Comparison of ENCODE assay signal across 10 mouse cellular contexts in genomic region chr6:72755267-72755889, GRCm38 (mm10). TPM values are rescaled to one million over a fixed set of nuclear protein-coding genes. Genes with fewer than 3 reads are reported as not detected.
DNase-seq lines count a peak whose midpoint lies in the region; ATAC-seq and TF ChIP-seq lines count a peak whose summit lies in the region.
"Had no signal": no experiment of that assay in that cellular context is flagged by ENCODE, and none has a peak within 500 bp of the region (broad histone marks: within the 10 kb centered on the region; RNA-seq: fewer than 3 reads in every experiment).

No protein-coding gene starts in this region.

- no peak for ATAC-seq in hindbrain, embryonic 11.5 days (ENCODE audit: low FRiP score)
- peak; percentile 69 for ATAC-seq in Patski
- ATAC-seq in limb, embryonic 11.5 days (ENCODE audit: insufficient number of reproducible peaks, low FRiP score, low TSS enrichment, low read depth), result 0 out of 2 replicates have a peak, but pooled peaks have one; percentile 37

- H3K4me3 ChIP-seq in hindbrain, embryonic 10.5 days, result no peak overlapping the region
- H3K4me3 ChIP-seq in hindbrain, embryonic 11.5 days (ENCODE audit: low read depth, low read length), result no peak overlapping the region
- H3K4me3 ChIP-seq in limb, embryonic 11.5 days (ENCODE audit: low read depth, low read length), result no peak overlapping the region

- 0 out of 2 replicates have a peak, but pooled peaks cover 5% of the 10 kb centered on the region for H3K36me3 ChIP-seq in hindbrain, embryonic 10.5 days
- H3K36me3 ChIP-seq in hindbrain, embryonic 11.5 days (ENCODE audit: control insufficient read depth, insufficient read depth, low read length), result no peaks in the 10 kb centered on the region
- H3K36me3 ChIP-seq in limb, embryonic 11.5 days (ENCODE audit: control insufficient read depth, insufficient read depth, low read length), result no peaks in the 10 kb centered on the region

- TF ChIP-seq CTCF in Patski (IDR thresholded peaks at IDR 0.05), result no peak

- no peaks in the 10 kb centered on the region for H3K27me3 ChIP-seq in hindbrain, embryonic 10.5 days (ENCODE audit: insufficient read depth, poor library complexity, severe bottlenecking)
- H3K27me3 ChIP-seq in hindbrain, embryonic 11.5 days (ENCODE audit: control insufficient read depth, insufficient read depth, low read length), result no peaks in the 10 kb centered on the region
- H3K27me3 ChIP-seq in Patski, result no peaks in the 10 kb centered on the region
- H3K27me3 ChIP-seq in limb, embryonic 11.5 days (ENCODE audit: control insufficient read depth, insufficient read depth, low read length), result no peaks in the 10 kb centered on the region

- H3K9me3 ChIP-seq in hindbrain, embryonic 10.5 days, result no peaks in the 10 kb centered on the region
- no peaks in the 10 kb centered on the region for H3K9me3 ChIP-seq in hindbrain, embryonic 11.5 days (ENCODE audit: control insufficient read depth, low read length)
- H3K9me3 ChIP-seq in limb, embryonic 11.5 days (ENCODE audit: control insufficient read depth, low read length), result no peaks in the 10 kb centered on the region

- H3K4me1 ChIP-seq in hindbrain, embryonic 10.5 days (replicated peaks), result peaks cover 54% of the 10 kb centered on the region
- no peaks in the 10 kb centered on the region for H3K4me1 ChIP-seq in hindbrain, embryonic 11.5 days (replicated peaks; ENCODE audit: control insufficient read depth, insufficient read depth, low read length)
- peaks cover 20% of the 10 kb centered on the region for H3K4me1 ChIP-seq in limb, embryonic 11.5 days (ENCODE audit: control insufficient read depth, insufficient read depth, low read length)

- DNase-seq in cerebellum, postnatal 10 days, result peak; percentile 39 to 56
- DNase-seq in cerebellum, adult 18-20 months, result no peak
- no peak for DNase-seq in hindbrain, embryonic 10.5 days (ENCODE audit: low spot score)
- DNase-seq in hindbrain, embryonic 11.5 days (ENCODE audit: low spot score), result no peak
- DNase-seq in Patski (ENCODE audit: low read depth, low spot score), result no peak
- DNase-seq in limb, embryonic 11.5 days (ENCODE audit: low spot score), result no peak
- no peak for DNase-seq in c-Kit-positive CD71-positive TER-119-positive erythroid progenitor cells, embryonic 14.5 days (ENCODE audit: low spot score)
- no peak for DNase-seq in urinary bladder, adult 2 months (ENCODE audit: low spot score)
- DNase-seq: kidney, adult 11 months; thymus, adult 18-20 months had no signal

- no peak overlapping the region for H3K9ac ChIP-seq in hindbrain, embryonic 11.5 days (ENCODE audit: low read depth, low read length)
- H3K9ac ChIP-seq in limb, embryonic 11.5 days (ENCODE audit: low read length), result no peak overlapping the region

- 0 out of 2 replicates have a peak overlapping the region, but pooled peaks have one; percentile 29 for H3K27ac ChIP-seq in hindbrain, embryonic 10.5 days
- no peak overlapping the region for H3K27ac ChIP-seq in hindbrain, embryonic 11.5 days (ENCODE audit: low read depth, low read length)
- H3K27ac ChIP-seq in limb, embryonic 11.5 days (replicated peaks; ENCODE audit: low read depth, low read length), result peak overlapping the region; percentile 14; the same call in 1 of the 2 replicates

- CTCF ChIA-PET in Patski (lab: Charles Lee), result interaction anchor here (1.1 kb wide), 1 partner anchor 15 kb away, joined by 3 read pairs; no protein-coding TSS in a partner anchor

- H3K4me2 ChIP-seq in hindbrain, embryonic 11.5 days (replicated peaks; ENCODE audit: low read depth, low read length), result no peak overlapping the region
- H3K4me2 ChIP-seq in limb, embryonic 11.5 days (ENCODE audit: low read depth, severe bottlenecking), result no peak overlapping the region

- WGBS in hindbrain, embryonic 10.5 days, result 70% methylated on average over 14 of the region's 14 CpGs
- WGBS in hindbrain, embryonic 11.5 days, result 70% methylated on average over 14 of the region's 14 CpGs
- WGBS in limb, embryonic 11.5 days, result 64% methylated on average over 14 of the region's 14 CpGs

- in situ Hi-C loops in Patski (cut with MboI; ENCODE audit: low pct_unique_long_range_greater_than_20kb), result no loop called here

- POLR2A ChIA-PET in Patski (lab: Charles Lee), result no interaction called here

RNA-seq across cellular contexts. Expression of gene Tcf7l1, which starts 33.7 kb away (rescaled TPM):
- polyA plus RNA-seq in hindbrain, embryonic 10.5 days (2016; fragmentation: Nextera tagmentation; extraction: Ambion mirVana), result 23.7 and 25.1 TPM in 2 replicates
- polyA plus RNA-seq in hindbrain, embryonic 11.5 days (2014; fragmentation: Nextera tagmentation; extraction: Ambion mirVana), result 15.2 and 17.0 TPM in 2 replicates
- 8.8 TPM for polyA plus RNA-seq in Patski (2021)
- polyA plus RNA-seq in limb, embryonic 11.5 days (2014; fragmentation: Nextera tagmentation; extraction: Ambion mirVana), result 42.4 and 44.4 TPM in 2 replicates
- 19.5 and 28.0 TPM in 2 replicates for polyA plus RNA-seq in urinary bladder, adult 2 months (2012; rRNA removed)

Comparison
In these comparisons a context has a peak if more than half of its experiments do, and no peak if none do; other contexts are left out.
1. DNase-seq: peak in cerebellum, postnatal 10 days (2 of 2); none in cerebellum, adult 18-20 months (0 of 2), hindbrain, embryonic 10.5 days (single experiment), hindbrain, embryonic 11.5 days (single experiment), Patski (single experiment), limb, embryonic 11.5 days (single experiment), c-Kit-positive CD71-positive TER-119-positive erythroid progenitor cells, embryonic 14.5 days (single experiment) and urinary bladder, adult 2 months (single experiment).